Mouse (Mus musculus) ES-Bruce4 (cell line): ENCODE data around the gene Rbm47.

Experiments used
- CTCF ChIP-seq: IDR thresholded peaks from one replicate; pipeline ENCODE4 v1.8.1; 2011; ENCODE audit warnings: low read depth, low read length
- POLR2A ChIP-seq: IDR thresholded peaks from one replicate; pipeline ENCODE4 v1.8.1; 2011; ENCODE audit warnings: low read length; ENCODE audit not compliant: insufficient read depth

DNA sequence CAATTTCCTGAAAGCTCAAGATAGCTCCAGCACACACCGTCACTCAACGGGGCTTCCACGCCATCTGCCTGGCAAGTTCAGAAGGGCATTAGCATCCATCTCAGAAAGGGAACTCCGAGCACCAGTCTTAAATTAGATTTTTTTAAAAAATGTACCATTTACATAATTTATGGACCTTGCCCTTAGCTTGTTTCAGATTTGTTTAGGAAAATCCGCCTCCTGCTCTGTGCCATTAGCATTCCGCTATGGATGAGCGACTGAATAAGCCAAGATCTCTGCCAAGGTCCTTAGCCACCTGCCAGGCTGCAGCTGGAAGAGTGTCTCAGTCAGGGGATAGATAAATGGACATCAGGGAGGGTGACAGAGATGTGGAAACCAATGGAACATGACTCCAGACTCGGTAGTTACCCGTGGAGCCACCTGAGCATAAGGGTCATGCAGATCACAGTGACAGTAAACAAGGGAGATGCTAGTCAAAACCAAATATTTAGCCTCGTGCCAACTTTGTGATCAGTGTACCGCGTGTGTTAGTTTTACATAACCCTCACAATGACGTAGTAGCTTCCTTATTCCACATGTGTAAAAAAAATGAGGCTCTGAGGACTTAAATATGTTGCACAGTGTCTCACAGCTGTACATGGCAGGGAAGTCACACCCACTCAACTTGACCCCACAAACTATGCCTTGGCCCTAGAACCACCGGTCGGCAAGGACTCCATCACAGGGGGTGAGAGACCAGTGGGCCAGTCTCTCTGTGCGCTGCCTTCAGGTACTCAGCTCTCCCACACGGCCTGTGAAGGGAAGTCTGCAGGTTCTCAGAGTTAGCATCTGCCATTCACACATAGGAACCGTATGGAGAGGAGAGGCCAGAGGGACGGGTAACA lies 110.6 kb downstream of the Rbm47 start:
- TF ChIP-seq CTCF (no peak), POLR2A (no peak)
